Mouse (Mus musculus): Measurements from ENCODE around the gene Epb41l2.

GRCm38 (mm10) chr10:25462669-25463068, 103.1 kb downstream of the Epb41l2 start:
- TF ChIP-seq CTCF (IDR thresholded peaks at IDR 0.05; ENCODE audit: low read depth) (no peak), EP300 (IDR thresholded peaks at IDR 0.05; ENCODE audit: low read depth) (no peak)
